In genomic region chr2:91527147-91527486, GRCm38 (mm10) we compare ENCODE assay signal across 8 mouse cellular contexts. TPM values are rescaled to one million over a fixed set of nuclear protein-coding genes. Genes with fewer than 3 reads are reported as not detected.
DNase-seq lines count a peak whose midpoint lies in the region; ATAC-seq lines count a peak whose summit lies in the region.

No protein-coding gene starts in this region.

- peaks cover 4% of the 10 kb centered on the region; the same call in 1 of the 2 replicates for H3K36me3 ChIP-seq in heart, embryonic 14.5 days (ENCODE audit: control insufficient read depth, insufficient read depth, low read length)
- no peaks in the 10 kb centered on the region for H3K36me3 ChIP-seq in embryonic facial prominence, embryonic 15.5 days

- peak; percentile 63; the same call in 1 of the 2 replicates for ATAC-seq in heart, embryonic 14.5 days (ENCODE audit: insufficient number of reproducible peaks, insufficient read depth, low FRiP score, low read depth)
- ATAC-seq in embryonic facial prominence, embryonic 15.5 days (ENCODE audit: insufficient number of reproducible peaks, low FRiP score, low TSS enrichment, low read depth), result peak; percentile 53; the same call in 1 of the 2 replicates
- peak; percentile 25 for ATAC-seq in inflammation-experienced regulatory T-cells, adult 6 months
- peak; percentile 18 for ATAC-seq in megakaryocyte-erythroid progenitor cell, adult 5-6 weeks (replicated peaks; ENCODE audit: low FRiP score, low TSS enrichment, poor library complexity, severe bottlenecking)

- no peaks in the 10 kb centered on the region for H3K27me3 ChIP-seq in heart, embryonic 14.5 days (ENCODE audit: control insufficient read depth, insufficient read depth, low read length)
- no peaks in the 10 kb centered on the region for H3K27me3 ChIP-seq in embryonic facial prominence, embryonic 15.5 days

- peak overlapping the region; percentile 96 to 99 for H3K4me3 ChIP-seq in heart, embryonic 14.5 days (ENCODE audit: control insufficient read depth in 1 of 2, insufficient read depth in 1 of 2, low read depth in 1 of 2, low read length in 2 of 2)
- H3K4me3 ChIP-seq in embryonic facial prominence, embryonic 15.5 days (replicated peaks), result peak overlapping the region; percentile 96

- H3K9ac ChIP-seq in heart, embryonic 14.5 days (ENCODE audit: low read length), result peak overlapping the region; percentile 96
- peak overlapping the region; percentile 94 for H3K9ac ChIP-seq in embryonic facial prominence, embryonic 15.5 days

- peaks cover 0 to 19% of the 10 kb centered on the region in 2 experiments; a peak in 2 of 4 replicates for H3K4me1 ChIP-seq in heart, embryonic 14.5 days (ENCODE audit: control insufficient read depth in 2 of 2, insufficient read depth in 2 of 2, low read length in 2 of 2)
- H3K4me1 ChIP-seq in embryonic facial prominence, embryonic 15.5 days, result peaks cover 6% of the 10 kb centered on the region

- 0% methylated on average over 15 of the region's 15 CpGs for whole genome bisulfite sequencing in heart, embryonic 14.5 days
- WGBS in embryonic facial prominence, embryonic 15.5 days, result 0% methylated on average over 15 of the region's 15 CpGs

- DNase-seq in heart, postnatal 25 days (ENCODE audit: low spot score), result no peak
- peak; percentile 58 for DNase-seq in 416B (ENCODE audit: low read depth)
- peak; percentile 38 for DNase-seq in WW6 (ENCODE audit: low read depth, low spot score)
- DNase-seq in testis, postnatal 14 days (ENCODE audit: low spot score), result no peak

- H3K27ac ChIP-seq in heart, embryonic 14.5 days (replicated peaks in 1 of 2; ENCODE audit: control insufficient read depth in 1 of 2, insufficient read depth in 1 of 2, low read depth in 2 of 2, low read length in 2 of 2), result peak overlapping the region; percentile 75 to 80
- H3K27ac ChIP-seq in embryonic facial prominence, embryonic 15.5 days (replicated peaks), result peak overlapping the region; percentile 80

- H3K4me2 ChIP-seq in heart, embryonic 14.5 days (ENCODE audit: low read length), result peak overlapping the region; percentile 81
- H3K4me2 ChIP-seq in embryonic facial prominence, embryonic 15.5 days (replicated peaks), result peak overlapping the region; percentile 62

- intact Hi-C loops in heart, postnatal 25 days (cut with DNase I), result loop anchor here (5.0 kb wide), 1 partner anchor 585 kb away; the partner anchor contains the start of gene Celf1

- H3K9me3 ChIP-seq in heart, embryonic 14.5 days (ENCODE audit: control insufficient read depth, low read length), result peaks cover 4% of the 10 kb centered on the region; the same call in 1 of the 2 replicates
- no peaks in the 10 kb centered on the region for H3K9me3 ChIP-seq in embryonic facial prominence, embryonic 15.5 days (replicated peaks)

RNA-seq across cellular contexts. Expression of gene Ckap5, which starts 0.6 kb away (rescaled TPM):
- polyA plus RNA-seq in heart, embryonic 14.5 days (2014; fragmentation: Nextera tagmentation; extraction: Ambion mirVana), result 63.5 and 68.2 TPM in 2 replicates
- 10 to 100 TPM; 45.0 to 49.6 TPM for total RNA-seq in heart, postnatal 25 days (2021)
- polyA plus RNA-seq in embryonic facial prominence, embryonic 15.5 days (2015; fragmentation: Nextera tagmentation; extraction: Ambion mirVana), result 60.7 and 76.0 TPM in 2 replicates
- 10 to 100 TPM; 47.0 to 82.9 (median 47.1) TPM for polyA plus RNA-seq in inflammation-experienced regulatory T-cells, adult 6 months (2017; shearing (Covaris generic))
- 84.4 and 87.2 TPM in 2 replicates for total RNA-seq in megakaryocyte-erythroid progenitor cell, adult 5-6 weeks (2014; fragmentation: Nextera tagmentation)
- 78.2 and 82.4 TPM in 2 replicates for total RNA-seq in megakaryocyte-erythroid progenitor cell, adult 5-6 weeks (2017)

Comparison
In these comparisons a context has a peak if more than half of its experiments do, and no peak if none do; other contexts are left out.
1. DNase-seq: peak in 416B (single experiment) and WW6 (single experiment); none in heart, postnatal 25 days (single experiment) and testis, postnatal 14 days (single experiment).
2. Peak in every context shown above with its lines, with median percentiles within 50 percentile points of each other: ATAC-seq.